Mouse (Mus musculus): Measurements from ENCODE around the gene Mxi1. TPM values are rescaled to one million over a fixed set of nuclear protein-coding genes. Genes with fewer than 3 reads are reported as not detected.

Gene Mxi1
- polyA plus RNA-seq, 1 experiment from 2014 or later, result 28.6 TPM

DNA sequence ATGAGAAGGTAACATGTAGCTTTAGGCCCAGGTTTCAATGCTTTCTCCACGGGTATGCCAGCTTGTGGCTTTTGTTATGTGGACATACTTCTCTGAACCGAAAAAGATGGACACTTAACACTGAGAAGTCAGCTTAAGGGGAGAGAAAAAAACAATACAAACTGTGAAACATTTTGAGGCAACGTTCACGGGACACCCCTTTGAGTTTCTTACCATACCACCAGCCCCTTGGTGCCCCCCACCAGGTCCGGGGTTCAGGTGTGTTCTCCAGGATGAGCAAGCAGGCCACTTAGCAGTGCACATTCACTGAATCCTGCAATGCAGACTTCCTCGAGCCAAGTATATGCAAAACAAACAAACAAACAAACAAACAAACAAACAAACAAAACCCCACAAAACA lies 14.5 kb downstream of the Mxi1 start:
- Histone ChIP-seq H3K4me1 (replicated peaks; ENCODE audit: control insufficient read depth, insufficient read depth) (peaks cover 3% of the 10 kb centered on the region; the same call in 1 of the 2 replicates), H3K4me3 (ENCODE audit: low read depth, low read length) (no peak overlapping the region), H3K4me2 (replicated peaks; ENCODE audit: low read depth) (peak overlapping the region; percentile 71; the same call in 1 of the 2 replicates), H3K36me3 (ENCODE audit: control insufficient read depth, insufficient read depth, low read length) (no peaks in the 10 kb centered on the region), H3K9me3 (ENCODE audit: control insufficient read depth, low read length) (no peaks in the 10 kb centered on the region), H3K27me3 (ENCODE audit: control insufficient read depth, insufficient read depth, low read length) (no peaks in the 10 kb centered on the region), H3K27ac (replicated peaks) (no peak overlapping the region), H3K9ac (ENCODE audit: low read length) (no peak overlapping the region)
- DNase-seq (ENCODE audit: low spot score) (no peak), ATAC-seq (ENCODE audit: low FRiP score, low TSS enrichment) (no peak)
- 62% methylated on average over 6 of the region's 6 CpGs for WGBS
- no peak for TF ChIP-seq EP300 (optimal IDR thresholded peaks at IDR 0.05)

DNA sequence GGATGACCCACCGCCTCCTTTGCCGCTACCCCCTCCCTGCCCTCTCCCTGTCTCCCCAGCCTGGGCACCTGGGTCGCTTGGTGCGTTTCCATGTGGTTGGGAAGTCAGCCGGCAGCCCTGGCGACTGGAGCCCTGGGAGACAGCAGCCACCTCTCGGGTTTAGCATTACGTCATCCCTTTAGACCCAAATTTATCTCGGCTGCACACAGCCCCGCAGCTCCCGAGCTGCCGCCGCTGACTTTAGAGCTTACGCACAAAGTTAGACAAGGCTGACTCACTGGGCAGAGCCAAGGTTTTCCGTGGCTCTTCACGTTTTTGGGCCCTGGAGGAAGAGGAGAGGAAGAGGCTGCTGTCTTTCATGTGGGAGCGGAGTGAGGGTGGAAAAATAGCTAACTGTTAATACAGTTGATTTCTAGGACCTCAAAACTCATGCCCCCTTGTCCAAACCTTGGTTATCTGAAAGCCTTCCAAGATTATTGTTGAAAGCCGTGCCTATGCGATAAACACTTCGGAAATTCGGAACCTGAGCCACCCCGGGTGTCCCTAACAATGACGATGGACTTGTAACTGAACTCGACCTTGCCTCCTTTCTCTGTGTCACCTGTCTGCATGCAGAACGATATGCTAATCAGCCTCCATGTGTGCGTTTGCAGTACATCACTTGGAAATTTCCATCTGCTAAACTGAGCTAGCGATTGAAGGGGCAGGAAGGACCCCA lies 15.4 kb downstream of the Mxi1 start:
- TF ChIP-seq CTCF (IDR thresholded peaks at IDR 0.05; ENCODE audit: low read depth) (no peak), EP300 (optimal IDR thresholded peaks at IDR 0.05) (no peak)
- no peaks in the 10 kb centered on the region for H3K9me3 ChIP-seq (ENCODE audit: control insufficient read depth, low read length)
- 11% methylated on average over 27 of the region's 27 CpGs for WGBS
- H3K4me2 ChIP-seq (replicated peaks; ENCODE audit: low read depth), result peak overlapping the region; percentile 71
- H3K9ac ChIP-seq (ENCODE audit: low read length), result peak overlapping the region; percentile 72
- ATAC-seq (ENCODE audit: low FRiP score, low TSS enrichment), result peak; percentile 25; the same call in 1 of the 2 replicates
- H3K27ac ChIP-seq (replicated peaks), result peak overlapping the region; percentile 65
- no peaks in the 10 kb centered on the region for H3K27me3 ChIP-seq (ENCODE audit: control insufficient read depth, insufficient read depth, low read length)
- peak; percentile 64 for DNase-seq (ENCODE audit: low spot score)
- H3K4me3 ChIP-seq (ENCODE audit: low read depth, low read length), result peak overlapping the region; percentile 43
- H3K36me3 ChIP-seq (ENCODE audit: control insufficient read depth, insufficient read depth, low read length), result no peaks in the 10 kb centered on the region
- H3K4me1 ChIP-seq (replicated peaks; ENCODE audit: control insufficient read depth, insufficient read depth), result peaks cover 3% of the 10 kb centered on the region; the same call in 1 of the 2 replicates

DNA sequence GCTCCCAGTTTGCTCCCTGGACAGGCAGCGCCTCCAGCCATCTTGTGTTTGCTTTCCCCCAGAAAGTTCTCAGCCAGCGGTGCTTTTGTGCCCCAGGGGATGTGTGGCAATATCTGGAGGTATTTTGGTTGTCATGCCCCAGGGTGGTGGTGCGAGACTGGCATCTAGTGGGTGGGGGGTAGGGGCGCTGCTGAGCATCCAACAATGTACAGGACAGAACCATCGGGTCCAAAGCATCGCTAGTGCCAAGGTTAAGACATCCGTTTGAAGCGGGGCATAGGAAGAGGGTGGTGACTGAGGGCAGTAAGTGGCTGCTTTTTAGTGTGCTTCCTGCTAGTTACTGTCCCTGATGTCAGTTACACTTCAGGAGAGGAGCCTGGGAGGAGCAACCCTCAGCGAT lies 17.8 kb downstream of the Mxi1 start:
- DNase-seq (ENCODE audit: low spot score), result no peak
- no peaks in the 10 kb centered on the region for H3K36me3 ChIP-seq (ENCODE audit: control insufficient read depth, insufficient read depth, low read length)

DNA sequence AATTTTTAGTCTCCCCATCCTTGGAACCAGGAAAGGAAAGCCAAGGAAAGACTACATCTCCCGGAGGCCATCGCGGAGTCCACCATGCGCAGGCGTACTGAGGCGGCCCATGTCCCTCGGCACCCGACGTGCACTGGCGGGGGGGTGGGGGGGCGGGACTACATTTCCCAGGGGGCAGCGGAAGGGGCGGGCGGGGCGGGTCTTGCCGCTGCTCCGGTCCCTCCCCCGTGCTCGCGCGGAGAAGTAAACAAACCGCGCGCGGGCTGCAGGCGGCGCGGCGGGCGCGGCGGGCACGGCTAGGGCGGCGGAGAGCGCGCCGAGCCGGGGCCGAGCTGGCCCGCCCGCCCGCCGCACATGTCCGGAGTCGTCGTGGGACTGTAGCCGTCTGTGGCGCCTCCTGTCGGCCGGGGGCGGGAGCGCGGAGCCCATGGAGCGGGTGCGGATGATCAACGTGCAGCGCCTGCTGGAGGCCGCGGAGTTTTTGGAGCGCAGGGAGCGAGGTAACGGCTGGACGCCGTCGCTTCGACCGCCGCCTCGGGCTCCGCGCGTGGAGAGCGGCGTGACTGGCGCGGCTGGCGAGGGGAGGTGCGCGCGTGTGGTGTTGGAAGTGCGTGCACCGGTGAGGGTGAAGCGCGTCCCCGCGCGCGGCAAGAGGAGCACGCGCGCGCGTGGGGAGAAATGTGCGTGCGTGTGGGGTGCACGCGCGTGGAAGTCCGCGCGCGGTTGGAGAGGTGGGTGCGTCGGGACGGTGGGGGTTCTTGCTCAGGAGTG lies 19.1 kb downstream of the Mxi1 start:
- Histone ChIP-seq H3K27ac (replicated peaks) (peak overlapping the region; percentile 84), H3K36me3 (ENCODE audit: control insufficient read depth, insufficient read depth, low read length) (no peaks in the 10 kb centered on the region), H3K4me1 (replicated peaks; ENCODE audit: control insufficient read depth, insufficient read depth) (0 out of 2 replicates have a peak, but pooled peaks cover 3% of the 10 kb centered on the region), H3K27me3 (ENCODE audit: control insufficient read depth, insufficient read depth, low read length) (no peaks in the 10 kb centered on the region), H3K9ac (ENCODE audit: low read length) (peak overlapping the region; percentile 78), H3K4me3 (ENCODE audit: low read depth, low read length) (peak overlapping the region; percentile 83), H3K9me3 (ENCODE audit: control insufficient read depth, low read length) (no peaks in the 10 kb centered on the region), H3K4me2 (replicated peaks; ENCODE audit: low read depth) (peak overlapping the region; percentile 97)
- TF ChIP-seq CTCF (IDR thresholded peaks at IDR 0.05; ENCODE audit: low read depth) (peak; percentile 84), EP300 (optimal IDR thresholded peaks at IDR 0.05) (no peak)
- DNase-seq (ENCODE audit: low spot score), result peak; percentile 96
- WGBS, result 0% methylated on average over 77 of the region's 106 CpGs
- peak; percentile 92 for ATAC-seq (ENCODE audit: low FRiP score, low TSS enrichment)

More for the DNA sequence above, 17.8 kb downstream of the Mxi1 start:
- H3K27ac ChIP-seq (replicated peaks), result 0 out of 2 replicates have a peak overlapping the region, but pooled peaks have one; percentile 45
- 0 out of 2 replicates have a peak, but pooled peaks cover 3% of the 10 kb centered on the region for H3K4me1 ChIP-seq (replicated peaks; ENCODE audit: control insufficient read depth, insufficient read depth)
- 72% methylated on average over 9 of the region's 9 CpGs for WGBS
- H3K4me3 ChIP-seq (ENCODE audit: low read depth, low read length), result no peak overlapping the region
- no peak overlapping the region for H3K4me2 ChIP-seq (replicated peaks; ENCODE audit: low read depth)
- TF ChIP-seq CTCF (IDR thresholded peaks at IDR 0.05; ENCODE audit: low read depth), result peak; percentile 37; the same call in 1 of the 2 replicates
- no peak for TF ChIP-seq EP300 (optimal IDR thresholded peaks at IDR 0.05)
- H3K27me3 ChIP-seq (ENCODE audit: control insufficient read depth, insufficient read depth, low read length), result no peaks in the 10 kb centered on the region
- H3K9me3 ChIP-seq (ENCODE audit: control insufficient read depth, low read length), result no peaks in the 10 kb centered on the region
- ATAC-seq (ENCODE audit: low FRiP score, low TSS enrichment), result no peak
- no peak overlapping the region for H3K9ac ChIP-seq (ENCODE audit: low read length)

DNA sequence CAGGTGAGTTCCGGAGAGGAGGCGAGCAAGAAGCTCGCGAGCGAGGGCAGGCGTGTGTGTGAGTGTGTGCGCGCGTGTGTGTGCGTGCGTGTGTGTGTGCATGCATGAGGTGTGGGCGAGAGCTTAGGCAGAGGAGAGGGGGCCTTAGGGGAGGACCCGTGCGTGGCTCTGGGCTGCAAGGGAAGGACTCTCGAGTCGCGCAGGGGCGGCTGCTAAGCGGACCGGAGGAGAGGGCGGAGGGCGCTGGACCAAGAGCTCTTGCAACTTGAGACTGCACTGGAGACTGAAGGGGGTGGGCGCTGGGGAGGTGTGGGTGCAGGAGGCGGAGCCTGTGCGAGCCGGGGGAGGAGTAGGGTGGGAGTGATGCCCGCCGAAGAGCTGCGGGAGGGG lies 19.7 kb downstream of the Mxi1 start:
- peak overlapping the region; percentile 78 for H3K9ac ChIP-seq (ENCODE audit: low read length)
- peak; percentile 81 for DNase-seq (ENCODE audit: low spot score)
- under 1% methylated on average over 26 of the region's 29 CpGs for WGBS

More for the DNA sequence above, 19.7 kb downstream of the Mxi1 start:
- Histone ChIP-seq H3K27ac (replicated peaks) (peak overlapping the region; percentile 84), H3K9me3 (ENCODE audit: control insufficient read depth, low read length) (no peaks in the 10 kb centered on the region), H3K36me3 (ENCODE audit: control insufficient read depth, insufficient read depth, low read length) (no peaks in the 10 kb centered on the region; the same call in 1 of the 2 replicates), H3K27me3 (ENCODE audit: control insufficient read depth, insufficient read depth, low read length) (no peaks in the 10 kb centered on the region), H3K4me1 (replicated peaks; ENCODE audit: control insufficient read depth, insufficient read depth) (0 out of 2 replicates have a peak, but pooled peaks cover 3% of the 10 kb centered on the region), H3K4me3 (ENCODE audit: low read depth, low read length) (peak overlapping the region; percentile 83), H3K4me2 (replicated peaks; ENCODE audit: low read depth) (peak overlapping the region; percentile 97)
- ATAC-seq (ENCODE audit: low FRiP score, low TSS enrichment), result peak; percentile 59
- TF ChIP-seq CTCF (IDR thresholded peaks at IDR 0.05; ENCODE audit: low read depth), result no peak; the same call in 1 of the 2 replicates
- no peak for TF ChIP-seq EP300 (optimal IDR thresholded peaks at IDR 0.05)
